Mouse (Mus musculus): ENCODE results near the gene Adgrf5. TPM values are rescaled to one million over a fixed set of nuclear protein-coding genes. Genes with fewer than 3 reads are reported as not detected.

The Adgrf5 gene
- polyA plus RNA-seq, 1 experiment = not detected

- H3K4me1 ChIP-seq (ENCODE audit: control insufficient read depth, insufficient read depth, low read length) = no peaks in the 10 kb centered on the region
- no peak overlapping the region for H3K4me3 ChIP-seq (ENCODE audit: insufficient read depth, low read depth, low read length)
- WGBS = 86% methylated on average over 3 of the region's 3 CpGs
- H3K27ac ChIP-seq (ENCODE audit: insufficient read depth, low read depth, low read length) = no peak overlapping the region
- no peak for TF ChIP-seq CTCF (IDR thresholded peaks at IDR 0.05; ENCODE audit: insufficient read depth, low read depth, low read length)
- no peak for TF ChIP-seq POLR2A (IDR thresholded peaks at IDR 0.05; ENCODE audit: insufficient read depth, low read depth, low read length)
These were observed 141.0 kb downstream of the Adgrf5 start for GRCm38 (mm10) chr17:43501223-43501622.

GRCm38 (mm10) chr17:43501631-43502030, 141.4 kb downstream of the Adgrf5 start:
- no peak for TF ChIP-seq CTCF (IDR thresholded peaks at IDR 0.05; ENCODE audit: insufficient read depth, low read depth, low read length)
- no peak for TF ChIP-seq POLR2A (IDR thresholded peaks at IDR 0.05; ENCODE audit: insufficient read depth, low read depth, low read length)
- H3K4me1 ChIP-seq (ENCODE audit: control insufficient read depth, insufficient read depth, low read length) = no peaks in the 10 kb centered on the region
- H3K4me3 ChIP-seq (ENCODE audit: insufficient read depth, low read depth, low read length) = no peak overlapping the region
- no peak overlapping the region for H3K27ac ChIP-seq (ENCODE audit: insufficient read depth, low read depth, low read length)
- WGBS = 99% methylated on average over 5 of the region's 5 CpGs

GRCm38 (mm10) chr17:43502592-43502991, 142.3 kb downstream of the Adgrf5 start, which contains the start of gene Mep1a:
Mep1a (minus strand) TSS chr17:43502812.
- H3K4me1 ChIP-seq (ENCODE audit: control insufficient read depth, insufficient read depth, low read length) = no peaks in the 10 kb centered on the region
- TF ChIP-seq CTCF (IDR thresholded peaks at IDR 0.05; ENCODE audit: insufficient read depth, low read depth, low read length) = no peak
- TF ChIP-seq POLR2A (IDR thresholded peaks at IDR 0.05; ENCODE audit: insufficient read depth, low read depth, low read length) = no peak
- no peak within 1 kb of the TSS for H3K27ac ChIP-seq (ENCODE audit: insufficient read depth, low read depth, low read length)
- 79% methylated on average over 9 of the region's 9 CpGs for WGBS
- no peak within 1 kb of the TSS for H3K4me3 ChIP-seq (ENCODE audit: insufficient read depth, low read depth, low read length)

- 76% methylated on average over 4 of the region's 4 CpGs for WGBS
- H3K4me3 ChIP-seq (ENCODE audit: insufficient read depth, low read depth, low read length) = no peak overlapping the region
- TF ChIP-seq POLR2A (IDR thresholded peaks at IDR 0.05; ENCODE audit: insufficient read depth, low read depth, low read length) (no peak), CTCF (IDR thresholded peaks at IDR 0.05; ENCODE audit: insufficient read depth, low read depth, low read length) (no peak)
- no peak overlapping the region for H3K27ac ChIP-seq (ENCODE audit: insufficient read depth, low read depth, low read length)
- H3K4me1 ChIP-seq (ENCODE audit: control insufficient read depth, insufficient read depth, low read length) = no peaks in the 10 kb centered on the region
These were observed 143.8 kb downstream of the Adgrf5 start for GRCm38 (mm10) chr17:43503861-43504593.

GRCm38 (mm10) chr17:43504594-43504934, 144.3 kb downstream of the Adgrf5 start:
- no peak overlapping the region for H3K4me3 ChIP-seq (ENCODE audit: insufficient read depth, low read depth, low read length)
- no peak overlapping the region for H3K27ac ChIP-seq (ENCODE audit: insufficient read depth, low read depth, low read length)
- TF ChIP-seq POLR2A (IDR thresholded peaks at IDR 0.05; ENCODE audit: insufficient read depth, low read depth, low read length) = no peak
- TF ChIP-seq CTCF (IDR thresholded peaks at IDR 0.05; ENCODE audit: insufficient read depth, low read depth, low read length) = no peak
- WGBS = 67% methylated on average over 6 of the region's 6 CpGs
- no peaks in the 10 kb centered on the region for H3K4me1 ChIP-seq (ENCODE audit: control insufficient read depth, insufficient read depth, low read length)

Other genes starting within 250 kb of the Adgrf5 start
- not detected in 2 replicates for gene Adgrf1, start 90.1 kb upstream of the Adgrf5 start, polyA plus RNA-seq (2012; ENCODE audit: insufficient read depth, insufficient read length, low replicate concordance, missing spikeins)
- gene Mep1a, start 142.4 kb downstream of the Adgrf5 start, polyA plus RNA-seq (2012; ENCODE audit: insufficient read depth, insufficient read length, low replicate concordance, missing spikeins) = not detected in 2 replicates
- not detected in 2 replicates for gene Ankrd66, start 183.2 kb downstream of the Adgrf5 start, polyA plus RNA-seq (2012; ENCODE audit: insufficient read depth, insufficient read length, low replicate concordance, missing spikeins)
- 307 TPM in 1 of 2 replicates, not detected in the other for gene Pla2g7, start 207.6 kb downstream of the Adgrf5 start, polyA plus RNA-seq (2012; ENCODE audit: insufficient read depth, insufficient read length, low replicate concordance, missing spikeins)

Measured in olfactory bulb, adult 2 months (tissue).